Mouse (Mus musculus) kidney, embryonic 15.5 days (tissue): Measurements from ENCODE around the gene Sh3bp5. TPM values are rescaled to one million over a fixed set of nuclear protein-coding genes. Genes with fewer than 3 reads are reported as not detected.

Source experiments
- ATAC-seq: fragments of 200-750 bp; cut with Nextera tagmentation; replicated peaks from 2 replicates; pipeline ENCODE4 v1.8.0; 2017; ENCODE audit warnings: moderate TSS enrichment; ENCODE audit not compliant: low FRiP score
- H3K27ac ChIP-seq: fragments of 300-500 bp; sonication (generic); 2 replicates; pipeline ENCODE4 v1.5.1; 2015; ENCODE audit warnings: mild to moderate bottlenecking, inconsistent platforms
- H3K27me3 ChIP-seq: fragments of 300-500 bp; sonication (generic); 2 replicates; pipeline ENCODE4 v1.6.1; 2015; ENCODE audit warnings: inconsistent platforms
- H3K36me3 ChIP-seq: fragments of 300-500 bp; sonication (generic); 2 replicates; pipeline ENCODE4 v1.6.1; 2015; ENCODE audit warnings: inconsistent platforms
- H3K4me1 ChIP-seq: fragments of 300-500 bp; sonication (generic); 2 replicates; pipeline ENCODE4 v1.6.1; 2015; ENCODE audit warnings: inconsistent platforms
- H3K4me2 ChIP-seq: fragments of 300-500 bp; sonication (generic); 2 replicates; pipeline ENCODE4 v1.6.1; 2015; ENCODE audit warnings: moderate library complexity, mild to moderate bottlenecking, inconsistent platforms
- H3K4me3 ChIP-seq: fragments of 300-500 bp; sonication (generic); replicated peaks from 2 replicates; pipeline ENCODE4 v1.5.1; 2015; ENCODE audit warnings: mild to moderate bottlenecking, inconsistent platforms
- H3K9ac ChIP-seq: fragments of 300-500 bp; sonication (generic); 2 replicates; pipeline ENCODE4 v1.6.1; 2015; ENCODE audit warnings: mild to moderate bottlenecking, inconsistent platforms
- H3K9me3 ChIP-seq: fragments of 300-500 bp; sonication (generic); replicated peaks from 2 replicates; pipeline ENCODE4 v1.6.1; 2016; ENCODE audit warnings: inconsistent platforms
- WGBS: fragments of 180-500 bp; shearing (Covaris S2); methylation state at CpG from one replicate; pipeline ENCODE4 v1.1.7; 2015; ENCODE audit warnings: mixed read lengths; 5-methylcytosine and 5-hydroxymethylcytosine counted together
- polyA plus RNA-seq: library from polyadenylated mRNA; unstranded; fragments of >200 nt; fragmentation: Nextera tagmentation; extraction: Ambion mirVana; gene quantifications from 2 replicates; pipeline ENCODE4 v1.2.1, GENCODE M21; 2015

The Sh3bp5 gene
- polyA plus RNA-seq, 1 experiment from 2014 or later = 33.1 TPM

DNA sequence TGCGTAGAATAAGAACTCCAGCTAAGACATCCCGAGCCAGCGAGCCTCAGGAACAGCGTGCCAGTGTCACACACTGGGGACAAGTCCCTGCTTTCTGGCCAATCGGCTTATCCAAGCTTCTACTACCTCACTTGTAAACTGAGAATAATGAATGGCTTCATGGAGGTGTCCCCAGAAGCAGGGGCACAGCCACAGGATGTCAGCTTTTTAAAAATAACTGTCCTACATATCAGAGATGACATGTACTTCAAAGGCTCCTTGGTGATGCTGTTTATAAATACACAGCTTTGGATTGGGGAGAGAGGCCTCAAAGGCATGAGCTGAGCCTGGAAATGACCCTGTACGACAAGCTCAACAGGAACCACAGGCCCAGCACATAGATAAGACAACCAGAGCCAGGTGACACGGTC is 20.9 kb downstream of the Sh3bp5 start:
- H3K9me3 ChIP-seq = no peaks in the 10 kb centered on the region
- 52% methylated on average over 7 of the region's 7 CpGs for WGBS
- no peak overlapping the region; the same call in 1 of the 2 replicates for H3K27ac ChIP-seq

DNA sequence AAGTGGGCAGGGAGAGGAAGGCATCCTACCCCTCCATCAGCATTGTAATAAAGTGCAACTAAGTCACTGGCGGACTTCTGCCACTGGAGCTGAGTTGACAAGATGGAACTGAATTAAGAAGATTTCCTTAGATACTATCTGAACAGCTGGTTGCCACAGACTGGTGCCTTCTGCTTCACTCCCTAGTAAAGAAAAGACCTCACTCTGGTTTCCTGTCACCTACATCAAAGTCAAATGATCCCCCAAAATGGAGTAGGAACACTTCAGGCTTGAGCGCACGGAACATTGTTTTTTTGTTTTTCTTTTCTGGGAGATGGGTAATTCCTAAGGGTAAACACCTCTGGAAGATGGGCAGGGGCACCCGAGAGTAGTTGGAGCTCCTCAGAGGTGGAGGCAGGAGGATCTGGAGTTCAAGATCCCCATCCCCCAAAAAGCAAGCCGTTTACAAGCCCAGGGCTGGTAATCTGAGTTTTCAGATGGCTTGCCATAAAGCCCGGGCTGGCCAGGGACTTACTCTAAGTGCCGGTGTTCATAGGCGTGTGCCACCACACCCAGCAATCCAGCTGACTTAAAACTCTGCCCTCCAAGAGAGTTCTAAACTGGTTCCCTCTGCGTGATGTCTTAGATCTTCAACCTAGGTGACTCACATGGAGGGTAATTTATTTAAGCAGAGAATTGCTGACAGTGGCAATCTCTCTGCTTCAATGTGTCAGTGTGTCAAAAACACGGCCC is 21.5 kb downstream of the Sh3bp5 start:
- peaks cover 9% of the 10 kb centered on the region; the same call in 1 of the 2 replicates for H3K36me3 ChIP-seq
- H3K4me2 ChIP-seq = no peak overlapping the region
- H3K27ac ChIP-seq = peak overlapping the region; percentile 58; the same call in 1 of the 2 replicates
- no peak for ATAC-seq
- WGBS = 36% methylated on average over 10 of the region's 10 CpGs
- H3K4me3 ChIP-seq = no peak overlapping the region
- peaks cover 71% of the 10 kb centered on the region for H3K4me1 ChIP-seq
- no peaks in the 10 kb centered on the region for H3K27me3 ChIP-seq
- no peaks in the 10 kb centered on the region for H3K9me3 ChIP-seq
- H3K9ac ChIP-seq = no peak overlapping the region

More for the DNA sequence above, 20.9 kb downstream of the Sh3bp5 start:
- Histone ChIP-seq H3K4me1 (peaks cover 76% of the 10 kb centered on the region), H3K27me3 (no peaks in the 10 kb centered on the region), H3K36me3 (peaks cover 9% of the 10 kb centered on the region; the same call in 1 of the 2 replicates), H3K4me2 (no peak overlapping the region), H3K4me3 (no peak overlapping the region), H3K9ac (no peak overlapping the region)
- ATAC-seq = no peak

GRCm38 (mm10) chr14:31413475-31414086 is 22.3 kb downstream of the Sh3bp5 start:
- ATAC-seq = no peak
- H3K4me1 ChIP-seq = peaks cover 71% of the 10 kb centered on the region
- 37% methylated on average over 6 of the region's 6 CpGs for WGBS
- H3K9ac ChIP-seq = no peak overlapping the region
- H3K27ac ChIP-seq = peak overlapping the region; percentile 58; the same call in 1 of the 2 replicates
- H3K4me3 ChIP-seq = no peak overlapping the region
- no peaks in the 10 kb centered on the region for H3K27me3 ChIP-seq
- H3K4me2 ChIP-seq = 0 out of 2 replicates have a peak overlapping the region, but pooled peaks have one; percentile 1
- H3K36me3 ChIP-seq = peaks cover 9% of the 10 kb centered on the region; the same call in 1 of the 2 replicates
- H3K9me3 ChIP-seq = no peaks in the 10 kb centered on the region

GRCm38 (mm10) chr14:31412651-31413056 is 23.2 kb downstream of the Sh3bp5 start:
- no peaks in the 10 kb centered on the region for H3K9me3 ChIP-seq
- no peak overlapping the region for H3K4me2 ChIP-seq
- 60% methylated on average over 10 of the region's 10 CpGs for WGBS
- no peak for ATAC-seq
- peaks cover 74% of the 10 kb centered on the region for H3K4me1 ChIP-seq
- no peak overlapping the region for H3K4me3 ChIP-seq
- peaks cover 9% of the 10 kb centered on the region; the same call in 1 of the 2 replicates for H3K36me3 ChIP-seq
- 0 out of 2 replicates have a peak overlapping the region, but pooled peaks have one; percentile 5 for H3K27ac ChIP-seq
- H3K9ac ChIP-seq = no peak overlapping the region
- no peaks in the 10 kb centered on the region for H3K27me3 ChIP-seq

DNA sequence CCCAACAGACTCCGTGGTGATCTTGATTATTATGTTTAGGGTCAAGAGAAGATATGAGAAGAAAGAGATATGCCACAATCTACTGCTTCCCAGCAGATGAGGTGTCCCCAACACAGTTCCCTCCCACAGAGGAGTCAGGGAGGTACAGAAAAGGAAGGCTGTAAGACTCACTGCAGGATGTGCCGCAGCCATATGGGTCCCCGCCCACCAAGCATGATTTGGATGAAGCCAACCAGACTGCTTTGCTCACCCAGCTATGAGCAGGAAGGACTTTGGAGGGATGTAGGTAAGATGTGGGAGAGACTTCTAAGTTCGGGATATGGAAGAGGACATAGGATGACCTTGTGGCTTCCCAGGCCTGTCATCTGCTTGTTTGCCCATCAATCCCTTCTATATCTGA is 25.1 kb downstream of the Sh3bp5 start:
- Histone ChIP-seq H3K36me3 (peaks cover 9% of the 10 kb centered on the region; the same call in 1 of the 2 replicates), H3K4me1 (peaks cover 75% of the 10 kb centered on the region), H3K9ac (no peak overlapping the region), H3K27ac (peak overlapping the region; percentile 45; the same call in 1 of the 2 replicates), H3K9me3 (no peaks in the 10 kb centered on the region), H3K4me2 (no peak overlapping the region), H3K27me3 (no peaks in the 10 kb centered on the region), H3K4me3 (no peak overlapping the region)
- 73% methylated on average over 4 of the region's 4 CpGs for WGBS
- no peak for ATAC-seq

GRCm38 (mm10) chr14:31410123-31410724 is 25.7 kb downstream of the Sh3bp5 start:
- peaks cover 9% of the 10 kb centered on the region; the same call in 1 of the 2 replicates for H3K36me3 ChIP-seq
- H3K9ac ChIP-seq = no peak overlapping the region
- H3K27ac ChIP-seq = peak overlapping the region; percentile 45; the same call in 1 of the 2 replicates
- H3K27me3 ChIP-seq = no peaks in the 10 kb centered on the region
- H3K4me2 ChIP-seq = no peak overlapping the region
- no peak overlapping the region for H3K4me3 ChIP-seq
- ATAC-seq = no peak
- peaks cover 74% of the 10 kb centered on the region for H3K4me1 ChIP-seq
- no peaks in the 10 kb centered on the region for H3K9me3 ChIP-seq
- 82% methylated on average over 9 of the region's 9 CpGs for WGBS

DNA sequence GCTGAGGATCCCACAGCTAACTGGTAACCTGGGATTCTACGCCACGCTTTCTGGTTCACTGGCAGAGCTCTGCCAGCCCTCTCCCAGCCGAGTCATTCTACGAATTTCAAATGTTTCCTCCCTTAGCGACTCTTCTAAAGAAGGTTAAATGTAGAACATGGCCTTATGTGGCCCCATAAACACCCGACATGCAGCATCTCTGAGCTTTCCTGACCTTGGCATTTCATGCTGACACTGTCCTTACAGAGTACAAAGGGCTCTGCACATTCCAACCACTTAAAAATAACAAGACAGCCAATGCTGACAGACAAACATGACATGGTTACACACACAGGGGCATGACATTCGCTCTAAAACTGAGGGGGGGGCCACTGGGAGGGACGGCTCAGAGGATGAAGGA is 27.2 kb downstream of the Sh3bp5 start:
- Histone ChIP-seq H3K27ac (peak overlapping the region; percentile 78), H3K9me3 (no peaks in the 10 kb centered on the region), H3K36me3 (peaks cover 9% of the 10 kb centered on the region; the same call in 1 of the 2 replicates), H3K4me3 (no peak overlapping the region), H3K4me1 (peaks cover 65% of the 10 kb centered on the region), H3K27me3 (no peaks in the 10 kb centered on the region), H3K4me2 (no peak overlapping the region), H3K9ac (no peak overlapping the region)
- no peak for ATAC-seq
- 38% methylated on average over 8 of the region's 8 CpGs for WGBS

DNA sequence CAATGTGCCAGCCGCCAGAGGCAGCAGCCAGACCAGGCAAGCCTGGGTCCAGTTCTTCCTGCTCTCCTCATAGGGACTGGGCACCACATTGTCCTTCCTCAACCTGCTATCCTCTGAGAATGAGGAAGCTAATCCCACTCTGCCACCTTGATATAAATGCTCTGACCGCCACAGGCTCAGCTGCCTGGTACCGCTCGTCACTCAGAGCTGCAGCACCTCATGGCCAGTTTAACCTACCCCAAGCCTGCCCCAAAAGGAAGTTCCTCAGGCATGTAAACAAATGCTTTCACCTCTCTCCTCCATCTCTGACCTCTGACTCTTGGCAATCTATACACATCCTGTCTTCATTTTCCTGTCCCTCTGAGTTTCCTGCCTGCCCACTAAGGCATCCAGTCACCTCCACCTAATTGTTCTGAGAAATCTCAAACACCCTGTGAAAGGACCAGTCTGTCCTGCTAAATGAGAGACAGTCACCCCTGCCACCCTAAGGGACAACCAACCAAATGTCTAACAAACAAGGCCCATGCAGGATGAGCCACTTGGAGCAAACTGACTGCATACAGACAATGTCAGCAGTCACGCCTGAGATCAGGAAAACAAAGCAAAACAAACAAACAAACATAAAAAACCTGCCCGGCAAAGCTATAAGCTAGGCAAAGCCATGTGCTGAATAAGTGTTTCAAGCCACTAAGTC is 27.8 kb downstream of the Sh3bp5 start:
- H3K27ac ChIP-seq = peak overlapping the region; percentile 78

DNA sequence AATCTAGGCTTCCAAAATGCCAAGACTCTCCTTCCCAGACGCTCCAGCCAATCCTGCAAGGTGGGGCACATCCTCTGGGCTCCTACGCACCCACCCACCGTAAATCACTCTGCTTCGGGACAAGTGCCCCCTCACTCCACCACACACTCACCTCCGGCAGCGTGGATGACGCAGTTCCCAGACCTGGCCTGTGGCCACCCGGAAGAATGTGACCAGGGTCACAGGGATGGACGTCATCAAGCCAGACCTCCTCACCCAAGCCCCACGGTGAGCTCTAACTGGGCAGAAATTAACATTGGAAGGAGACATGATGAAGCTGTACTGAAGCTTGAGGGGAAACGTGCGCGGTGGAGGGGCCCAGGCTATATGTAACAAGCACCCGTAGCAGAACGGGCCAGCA is 28.7 kb downstream of the Sh3bp5 start:
- H3K27ac ChIP-seq = peak overlapping the region; percentile 78
- H3K4me1 ChIP-seq = peaks cover 61% of the 10 kb centered on the region
- H3K27me3 ChIP-seq = no peaks in the 10 kb centered on the region
- H3K36me3 ChIP-seq = peaks cover 9% of the 10 kb centered on the region; the same call in 1 of the 2 replicates
- 34% methylated on average over 15 of the region's 15 CpGs for WGBS
- H3K4me2 ChIP-seq = peak overlapping the region; percentile 29; the same call in 1 of the 2 replicates
- ATAC-seq = peak; percentile 7; the same call in 1 of the 2 replicates
- no peaks in the 10 kb centered on the region for H3K9me3 ChIP-seq
- no peak overlapping the region for H3K9ac ChIP-seq
- H3K4me3 ChIP-seq = no peak overlapping the region

More for the DNA sequence above, 27.8 kb downstream of the Sh3bp5 start:
- no peaks in the 10 kb centered on the region for H3K27me3 ChIP-seq
- H3K9me3 ChIP-seq = no peaks in the 10 kb centered on the region
- peaks cover 9% of the 10 kb centered on the region; the same call in 1 of the 2 replicates for H3K36me3 ChIP-seq
- peak overlapping the region; percentile 5; the same call in 1 of the 2 replicates for H3K9ac ChIP-seq
- peaks cover 62% of the 10 kb centered on the region for H3K4me1 ChIP-seq
- peak overlapping the region; percentile 29 for H3K4me2 ChIP-seq
- ATAC-seq = peak; percentile 53; the same call in 1 of the 2 replicates
- WGBS = 51% methylated on average over 6 of the region's 6 CpGs
- no peak overlapping the region for H3K4me3 ChIP-seq

DNA sequence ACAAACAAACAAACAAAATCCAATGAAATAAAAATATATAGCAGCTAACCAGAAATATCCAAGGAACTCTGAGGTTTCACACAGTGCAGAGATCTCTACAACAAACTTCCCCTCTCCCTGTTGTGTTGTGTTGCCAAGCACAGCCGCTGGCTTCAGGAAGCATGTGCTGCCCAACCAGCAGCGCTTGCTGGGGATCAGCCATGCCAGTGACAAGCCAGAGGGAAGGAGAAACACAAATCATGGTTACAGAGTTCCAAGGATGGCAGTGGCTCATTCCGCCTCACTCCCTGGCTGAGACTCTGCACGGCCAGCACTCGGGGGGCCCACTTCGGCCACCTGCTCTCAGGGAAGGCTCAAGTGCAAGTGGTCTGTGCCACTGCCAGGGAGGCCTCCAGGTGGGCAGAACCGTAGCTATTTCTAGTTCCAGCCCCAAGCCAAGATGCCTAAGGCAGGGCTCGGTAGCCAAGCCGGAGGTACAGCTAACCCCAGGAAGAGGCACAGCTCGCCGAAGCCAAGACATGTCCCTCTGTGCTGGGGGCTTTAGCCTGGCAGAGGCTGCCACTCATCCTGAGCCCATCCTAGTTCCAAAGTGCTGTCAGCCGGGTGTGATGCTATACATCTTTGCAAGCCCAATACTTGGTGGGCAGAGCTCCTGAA is 29.6 kb downstream of the Sh3bp5 start:
- Histone ChIP-seq H3K27ac (peak overlapping the region; percentile 24; the same call in 1 of the 2 replicates), H3K36me3 (peaks cover 8% of the 10 kb centered on the region; the same call in 1 of the 2 replicates), H3K4me2 (no peak overlapping the region), H3K4me1 (peaks cover 68% of the 10 kb centered on the region), H3K27me3 (no peaks in the 10 kb centered on the region), H3K9me3 (no peaks in the 10 kb centered on the region), H3K9ac (no peak overlapping the region), H3K4me3 (no peak overlapping the region)
- ATAC-seq = no peak
- WGBS = 79% methylated on average over 12 of the region's 12 CpGs

DNA sequence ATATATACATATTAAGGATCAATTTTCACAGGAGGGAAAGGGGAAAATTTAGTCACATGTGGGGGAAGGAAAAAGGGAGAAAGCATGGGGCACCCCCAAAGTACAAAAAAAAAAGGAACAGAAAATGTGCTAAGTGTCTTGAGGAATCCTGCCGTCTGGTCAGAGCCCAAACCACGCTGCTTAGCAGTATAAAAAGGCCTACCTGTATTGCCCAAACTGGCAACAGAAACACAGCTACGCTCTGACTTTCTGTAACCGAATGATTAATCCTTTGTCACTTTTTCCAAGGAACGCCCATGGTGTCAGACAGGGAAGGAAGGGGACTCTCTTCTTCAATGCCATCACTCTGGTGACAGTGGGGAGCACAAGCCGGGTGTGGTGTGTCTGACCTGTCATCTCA is 30.2 kb downstream of the Sh3bp5 start:
- H3K4me2 ChIP-seq = no peak overlapping the region
- 89% methylated on average over 6 of the region's 6 CpGs for WGBS
- no peak for ATAC-seq
- no peak overlapping the region for H3K9ac ChIP-seq
- H3K9me3 ChIP-seq = no peaks in the 10 kb centered on the region
- H3K27ac ChIP-seq = no peak overlapping the region
- H3K4me3 ChIP-seq = no peak overlapping the region
- peaks cover 2% of the 10 kb centered on the region; the same call in 1 of the 2 replicates for H3K36me3 ChIP-seq
- H3K4me1 ChIP-seq = peaks cover 74% of the 10 kb centered on the region
- no peaks in the 10 kb centered on the region for H3K27me3 ChIP-seq
